Mouse (Mus musculus) brain, embryonic 14.5 days (tissue): Measurements from ENCODE around the gene Zfp422. TPM values are rescaled to one million over a fixed set of nuclear protein-coding genes. Genes with fewer than 3 reads are reported as not detected.
A peak's percentile ranks its signal among the peaks of the same experiment; 100 is the strongest.

Source experiments
- DNase-seq: peaks from one replicate; pipeline ENCODE4 v3.0.0-alpha.2; 2011; ENCODE audit warnings: low read depth
- CTCF ChIP-seq: fragments of 200-500 bp; IDR thresholded peaks from 2 replicates; pipeline ENCODE4 v1.5.1; 2012; ENCODE audit warnings: inconsistent platforms, mild to moderate bottlenecking, moderate library complexity, borderline replicate concordance; ENCODE audit not compliant: insufficient read depth, insufficient read length; ENCODE audit errors: extremely low read depth
- POLR2A ChIP-seq: fragments of 200-500 bp; IDR thresholded peaks from 2 replicates; pipeline ENCODE4 v1.6.1; 2012; ENCODE audit warnings: mild to moderate bottlenecking, inconsistent platforms, borderline replicate concordance; ENCODE audit not compliant: poor library complexity, insufficient read depth, insufficient read length, severe bottlenecking; ENCODE audit errors: extremely low read depth
- polyA plus RNA-seq: library from polyadenylated mRNA; depleted of rRNA; stranded (reverse); fragments of >200 nt; gene quantifications from 2 replicates; pipeline ENCODE4 v1.2.3, GENCODE M21; 2012; rRNA removed

Zfp422 gene
- 112 and 162 TPM in 2 replicates for polyA plus RNA-seq

DNA sequence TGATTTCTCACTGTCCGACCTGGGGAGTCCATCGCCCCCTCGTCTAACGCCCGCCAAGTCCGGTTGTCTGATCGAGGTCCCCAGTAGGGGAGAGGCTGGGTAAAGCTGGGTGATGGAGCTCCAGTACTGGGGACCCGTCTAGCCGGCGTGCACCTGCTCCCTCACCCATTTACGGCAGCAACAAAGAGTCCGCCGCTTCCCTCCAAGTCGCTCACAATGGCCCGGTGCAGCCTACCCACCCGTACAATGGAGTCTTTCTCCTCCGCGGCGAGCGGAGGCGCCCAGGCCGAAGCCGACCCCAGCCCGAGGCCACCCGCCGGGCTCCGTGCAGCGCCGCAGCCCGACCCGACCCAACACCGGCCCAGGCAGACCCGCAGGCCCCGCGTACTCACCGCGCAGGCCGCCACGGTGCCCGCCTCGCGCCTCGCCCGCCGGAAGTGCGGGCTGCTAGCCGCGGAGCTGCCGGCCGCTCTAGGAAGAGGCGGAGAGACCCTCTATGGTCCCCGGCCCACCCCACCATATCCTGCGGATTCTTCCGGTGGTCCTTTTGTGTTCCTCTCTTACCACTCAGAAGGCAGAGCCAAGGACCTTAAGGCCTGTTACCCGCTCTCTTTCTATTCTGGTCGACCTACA is at the start of gene Zfp422:
Gene Zfp422, minus strand, starts transcription at position 461 of the 633 bp plus-strand sequence.
- TF ChIP-seq POLR2A (peak; percentile 100), CTCF (no peak)
- DNase-seq = peak; percentile 96

DNA sequence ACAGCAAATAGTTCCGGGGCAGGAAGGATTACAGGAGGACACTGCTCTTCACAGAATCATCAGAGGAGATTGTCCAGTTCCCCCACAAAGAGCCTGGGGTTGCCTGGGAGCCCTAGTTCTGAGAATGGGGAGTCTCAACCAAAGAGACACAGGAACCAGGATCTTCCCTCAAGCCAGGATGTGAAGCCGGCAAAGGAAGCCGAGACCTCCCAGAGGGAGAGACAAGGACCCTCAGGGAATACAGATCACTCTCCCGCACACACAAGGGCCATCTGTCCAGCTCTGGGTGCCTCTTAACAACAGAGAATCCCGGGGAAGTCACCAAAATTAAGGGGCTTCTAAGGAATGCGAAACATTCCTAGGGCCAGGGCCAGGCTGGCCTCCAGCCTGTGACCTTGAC is 48.5 kb upstream of the Zfp422 start:
- no peak for DNase-seq
- no peak for TF ChIP-seq POLR2A
- TF ChIP-seq CTCF = no peak

DNA sequence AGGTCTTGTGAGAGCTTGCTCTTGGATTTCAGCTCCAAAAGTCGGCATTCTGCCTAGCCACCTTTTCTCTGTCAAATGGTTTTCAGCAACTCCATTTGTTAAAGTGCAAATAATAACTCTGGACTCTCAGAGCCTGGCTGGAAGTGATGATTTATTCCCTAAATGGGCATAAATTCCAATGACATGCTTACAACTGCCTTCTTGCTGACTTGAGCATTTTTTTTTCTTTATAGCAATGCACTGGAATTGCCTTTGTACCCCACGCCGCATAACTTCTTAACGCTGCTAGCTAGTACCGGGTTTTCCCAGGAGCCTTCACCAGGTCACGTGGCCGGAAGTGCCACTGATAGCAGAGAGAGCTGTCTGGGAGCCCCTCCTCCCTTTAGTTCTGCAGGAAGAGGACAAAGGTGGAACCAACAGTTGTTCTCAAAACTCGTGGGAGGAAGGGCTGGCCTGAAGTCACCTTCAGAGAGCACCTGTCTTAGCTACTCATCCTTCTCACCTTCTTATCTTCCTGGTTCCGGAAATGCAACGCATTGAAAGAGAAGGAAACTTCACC is 47.6 kb upstream of the Zfp422 start:
- no peak for TF ChIP-seq POLR2A
- TF ChIP-seq CTCF = no peak
- DNase-seq = no peak

DNA sequence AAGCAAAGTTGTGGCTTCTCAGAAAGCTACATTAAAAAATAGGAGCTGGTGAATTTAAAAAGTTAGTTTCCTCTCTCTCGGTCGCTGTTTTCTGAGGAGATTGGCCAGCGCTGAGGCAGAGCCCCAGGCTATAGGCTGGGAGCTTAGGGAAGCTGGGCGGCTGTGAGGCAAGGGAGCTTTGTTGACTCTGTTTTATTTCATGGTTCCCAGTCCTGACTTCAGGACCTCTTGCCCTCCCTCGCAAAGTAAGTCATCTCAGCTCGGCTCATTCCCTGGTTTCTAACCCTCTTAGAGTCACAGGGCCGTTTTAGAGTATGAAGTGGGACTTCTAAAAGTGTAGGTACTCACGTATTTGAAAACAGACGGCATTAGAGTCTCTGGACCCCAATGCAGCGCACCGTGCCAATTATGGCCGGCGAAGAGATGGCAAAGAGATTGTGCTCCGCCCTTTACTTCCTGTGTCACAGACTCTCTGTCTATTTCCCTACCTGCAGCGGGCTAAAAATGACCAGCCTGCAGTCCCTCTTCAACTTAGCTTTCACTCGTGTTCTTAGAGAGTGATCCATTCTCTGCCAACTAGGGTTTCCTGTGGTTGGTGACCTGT is 45.6 kb upstream of the Zfp422 start:
- TF ChIP-seq POLR2A (no peak), CTCF (no peak)
- DNase-seq = no peak

DNA sequence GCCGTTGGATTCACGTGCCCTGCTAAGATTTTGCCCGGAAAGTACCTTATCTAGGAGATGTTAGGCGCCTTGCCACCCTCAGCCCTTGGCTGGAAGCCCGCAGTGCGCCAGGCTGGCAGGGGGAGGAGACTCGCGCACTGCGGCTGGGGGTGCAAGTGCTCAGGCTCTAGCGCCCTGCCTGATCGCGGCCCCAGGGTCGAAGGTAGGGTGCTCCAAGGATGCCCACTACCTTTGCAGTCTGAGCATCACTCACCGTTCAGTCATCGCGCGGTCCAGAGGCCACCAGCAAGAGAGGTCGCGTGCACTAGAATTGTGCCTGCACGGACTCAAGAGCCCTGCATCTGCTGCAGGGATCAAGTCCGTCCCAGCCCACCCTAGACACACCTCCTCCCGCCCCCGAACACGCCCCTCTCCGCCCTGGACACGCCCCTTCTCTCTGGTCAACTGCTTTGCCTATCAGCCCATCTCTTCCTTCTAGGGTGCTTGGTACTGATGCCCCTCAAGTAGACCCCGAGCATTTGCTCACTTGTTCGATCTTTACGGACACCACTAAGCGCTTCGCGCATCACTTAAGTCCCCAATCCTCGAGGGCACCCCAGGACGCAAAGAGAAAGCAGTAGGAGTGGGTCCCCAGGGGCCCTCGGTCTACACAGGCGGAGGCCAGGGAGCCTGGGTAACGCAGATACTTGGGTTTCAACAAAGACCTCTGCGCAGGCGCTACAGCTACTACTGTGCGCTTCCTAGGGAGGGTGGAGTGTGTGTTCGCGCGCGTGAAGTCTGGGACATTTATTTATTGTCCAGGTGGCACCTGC is 44.9 kb upstream of the Zfp422 start, which contains the start of gene Rassf4:
Gene Rassf4, minus strand, starts transcription at position 482 of the 812 bp plus-strand sequence.
- peak; percentile 95 for DNase-seq
- TF ChIP-seq CTCF (no peak), POLR2A (peak; percentile 43; the same call in 1 of the 2 replicates)

DNA sequence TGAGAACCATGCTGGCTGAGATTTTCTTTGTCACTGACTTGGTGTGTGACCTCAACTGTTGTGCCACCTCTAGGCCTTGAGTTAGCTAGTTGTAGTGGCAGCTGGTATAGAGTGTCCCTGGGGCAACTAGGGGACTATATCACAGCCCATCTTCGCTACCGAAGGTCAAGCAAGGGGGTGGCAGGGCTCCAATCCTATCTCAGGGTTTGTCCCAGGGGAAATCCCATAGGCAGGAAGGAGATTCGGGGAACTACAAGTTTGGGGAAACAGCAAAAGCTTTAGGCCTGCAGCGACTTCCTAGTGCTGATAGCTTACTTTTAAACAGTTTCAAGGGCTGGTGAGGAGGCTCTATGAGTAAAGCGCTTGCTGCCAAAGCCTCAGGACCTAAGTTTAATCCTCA is 43.5 kb upstream of the Zfp422 start:
- no peak for DNase-seq
- TF ChIP-seq CTCF (no peak), POLR2A (no peak)

DNA sequence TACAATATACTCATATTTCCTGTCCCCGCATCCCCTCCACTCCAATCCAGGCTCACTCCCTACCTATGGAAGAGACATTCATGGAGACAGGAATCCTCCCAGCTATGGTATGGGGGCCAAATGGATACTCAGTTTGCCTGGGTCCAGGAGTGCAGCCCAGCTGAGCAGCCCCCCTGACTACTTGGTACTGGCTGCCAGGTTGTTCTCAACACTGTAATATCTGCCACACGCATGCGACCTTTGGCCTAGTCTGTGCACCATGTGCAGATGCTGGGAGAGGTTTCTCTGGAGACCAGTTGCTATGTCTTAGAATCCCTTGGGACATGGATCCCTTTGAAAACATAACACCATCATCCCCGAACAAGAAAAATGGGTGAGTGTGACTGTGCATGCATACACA is 43.0 kb upstream of the Zfp422 start:
- DNase-seq = no peak
- TF ChIP-seq POLR2A (no peak), CTCF (no peak)

DNA sequence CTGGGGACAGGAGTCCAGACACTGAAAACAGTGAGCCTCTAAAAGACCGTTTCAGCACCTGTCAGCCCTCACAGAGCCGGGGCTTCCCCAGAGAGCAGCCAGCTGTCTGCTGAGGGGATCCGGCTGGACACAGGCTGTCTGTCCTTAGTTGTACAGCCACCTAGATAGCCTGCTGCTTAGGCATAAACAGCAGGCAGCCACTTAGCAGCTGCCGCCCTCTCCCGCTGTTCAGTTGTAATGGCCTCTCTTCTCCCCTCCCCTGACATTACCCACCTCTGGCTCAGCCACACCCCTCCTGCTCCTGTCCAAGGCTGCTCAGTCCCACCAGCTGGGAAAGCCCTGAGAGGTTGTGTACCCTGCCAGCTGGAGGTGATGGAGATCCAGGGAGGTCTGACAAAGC is 42.2 kb upstream of the Zfp422 start:
- peak; percentile 69 for DNase-seq
- no peak for TF ChIP-seq POLR2A
- no peak for TF ChIP-seq CTCF

DNA sequence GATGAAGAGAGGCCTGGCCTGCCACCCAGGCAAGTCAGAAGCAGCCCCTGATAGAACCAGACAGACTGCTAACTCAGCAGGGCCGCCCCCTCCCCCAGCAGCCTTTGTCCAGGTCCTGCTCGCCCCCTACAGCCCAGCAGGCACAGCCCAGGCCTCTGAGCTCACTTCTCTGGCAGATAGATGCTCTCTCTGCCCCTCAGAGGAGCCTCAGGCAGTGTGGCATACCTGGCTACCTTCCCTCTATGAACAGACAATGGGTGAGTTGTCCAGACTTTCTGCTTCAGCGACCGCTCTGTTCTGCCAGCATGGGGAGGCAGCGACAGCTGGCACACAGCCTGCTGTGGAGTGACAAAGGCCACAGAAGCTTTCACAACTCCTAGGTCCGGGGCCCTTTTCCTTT is 41.3 kb upstream of the Zfp422 start:
- DNase-seq = peak; percentile 86
- TF ChIP-seq CTCF = peak; percentile 25; the same call in 1 of the 2 replicates
- TF ChIP-seq POLR2A = no peak

DNA sequence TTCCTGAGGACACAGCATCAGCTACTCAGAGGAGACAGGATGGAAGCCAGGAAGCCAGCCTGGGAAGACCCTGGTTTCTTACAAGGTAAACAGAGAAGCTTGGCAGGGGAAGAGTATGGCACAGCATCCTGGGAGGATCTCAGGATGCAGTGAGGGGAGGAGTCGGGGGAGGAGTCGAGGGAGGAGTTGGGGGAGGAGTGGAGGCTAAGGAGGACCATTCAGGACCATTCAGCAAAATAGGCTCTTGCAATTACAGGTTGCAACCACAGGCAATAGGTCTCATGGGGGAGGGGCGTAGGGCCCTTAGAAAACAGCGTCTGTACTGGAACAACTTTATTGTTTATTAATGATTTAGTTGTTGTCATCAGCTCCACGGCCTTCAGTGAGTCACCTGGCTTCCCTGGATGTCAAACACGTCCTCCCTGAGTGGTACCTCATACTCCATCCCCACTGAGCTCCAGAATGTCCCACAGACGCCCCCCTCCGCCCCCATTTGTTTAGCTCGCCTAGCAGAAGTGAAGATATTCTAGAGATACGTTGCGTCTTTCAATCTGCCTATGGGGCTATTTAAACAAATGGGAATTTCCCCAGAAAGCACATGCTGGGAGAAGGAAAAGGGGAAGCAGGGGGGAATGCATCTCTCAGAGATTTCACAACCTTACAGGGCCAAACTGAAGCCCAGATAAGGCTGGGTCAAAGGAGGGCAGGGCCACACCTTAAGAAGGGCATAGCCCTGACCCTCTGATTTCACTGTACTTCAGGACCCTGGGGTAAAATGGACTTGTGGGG is 40.1 kb upstream of the Zfp422 start:
- TF ChIP-seq POLR2A = no peak
- TF ChIP-seq CTCF = no peak
- peak; percentile 48 for DNase-seq
